Mouse (Mus musculus): ENCODE measurements around the gene Sh3bp1.
A peak's percentile ranks its signal among the peaks of the same experiment; 100 is the strongest.

Sh3bp1 gene

DNA sequence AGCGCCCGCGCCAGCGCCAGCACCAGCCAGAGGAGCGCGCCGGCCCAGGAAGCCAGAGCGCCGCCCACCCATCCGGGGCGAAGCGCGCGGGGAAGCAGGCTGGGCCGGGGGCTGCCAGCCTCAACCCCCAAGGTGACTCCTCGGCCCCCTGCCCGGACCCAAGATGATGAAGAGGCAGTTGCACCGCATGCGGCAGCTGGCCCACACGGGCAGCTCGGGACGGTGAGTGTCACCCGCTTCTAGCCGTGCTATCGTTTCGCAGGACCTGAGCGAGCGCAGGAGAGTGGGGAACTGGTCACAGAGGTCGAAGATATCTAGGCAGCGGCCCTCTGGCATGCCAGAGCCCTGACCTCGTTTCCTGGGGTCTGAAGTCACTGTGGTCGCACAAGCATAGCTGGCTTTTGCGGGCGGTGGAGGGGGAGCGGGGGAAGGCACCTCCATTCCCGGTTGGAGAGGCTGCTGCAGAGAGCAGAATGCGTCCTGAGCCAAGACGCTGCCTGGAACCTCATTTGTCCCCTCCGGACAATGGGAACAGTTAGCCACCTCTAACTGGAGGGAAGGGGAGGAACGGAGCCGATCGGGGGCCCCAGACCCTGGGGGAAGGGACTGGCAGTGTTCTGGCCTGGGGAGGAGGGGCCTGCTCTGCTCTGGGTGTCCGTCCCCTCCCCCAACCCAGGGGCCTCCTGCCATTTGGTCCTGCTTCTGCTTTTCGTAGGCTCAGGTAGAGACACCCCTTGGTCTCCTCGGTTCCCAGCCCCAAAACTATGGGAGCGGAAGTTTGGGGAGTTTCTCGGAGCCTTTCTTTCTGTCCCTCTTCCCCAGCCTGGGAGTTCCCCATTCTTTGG is at the start of gene Sh3bp1:
Gene Sh3bp1, plus strand, starts transcription at position 29 of the 845 bp plus-strand sequence.
- DNase-seq (ENCODE audit: low read depth, low spot score): peak; percentile 57

- DNase-seq (ENCODE audit: low read depth, low spot score): no peak
Observed at GRCm38 (mm10) chr15:78850059-78850824, 49.3 kb upstream of the Sh3bp1 start.

DNA sequence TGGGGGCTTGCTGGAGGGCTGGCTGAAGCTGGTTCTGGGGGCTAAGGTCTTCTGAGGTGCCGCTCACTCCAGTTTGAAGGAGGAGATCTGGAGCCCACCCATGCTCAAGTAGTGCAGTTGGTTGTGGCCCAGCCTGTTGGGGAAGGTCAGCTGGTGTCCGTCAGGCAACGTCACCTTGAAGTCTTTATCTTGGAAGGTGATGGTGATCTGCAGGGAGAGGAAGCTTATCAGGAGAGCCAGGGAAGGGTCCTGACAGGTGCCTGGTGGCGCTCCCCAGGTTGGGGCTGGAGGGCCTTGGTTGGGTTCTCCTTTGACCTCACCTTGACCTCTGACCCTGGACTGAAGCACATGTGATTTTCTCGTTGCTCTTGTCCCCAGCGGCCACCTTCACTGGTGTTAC is 48.6 kb upstream of the Sh3bp1 start:
- no peak for DNase-seq (ENCODE audit: low read depth, low spot score)

DNA sequence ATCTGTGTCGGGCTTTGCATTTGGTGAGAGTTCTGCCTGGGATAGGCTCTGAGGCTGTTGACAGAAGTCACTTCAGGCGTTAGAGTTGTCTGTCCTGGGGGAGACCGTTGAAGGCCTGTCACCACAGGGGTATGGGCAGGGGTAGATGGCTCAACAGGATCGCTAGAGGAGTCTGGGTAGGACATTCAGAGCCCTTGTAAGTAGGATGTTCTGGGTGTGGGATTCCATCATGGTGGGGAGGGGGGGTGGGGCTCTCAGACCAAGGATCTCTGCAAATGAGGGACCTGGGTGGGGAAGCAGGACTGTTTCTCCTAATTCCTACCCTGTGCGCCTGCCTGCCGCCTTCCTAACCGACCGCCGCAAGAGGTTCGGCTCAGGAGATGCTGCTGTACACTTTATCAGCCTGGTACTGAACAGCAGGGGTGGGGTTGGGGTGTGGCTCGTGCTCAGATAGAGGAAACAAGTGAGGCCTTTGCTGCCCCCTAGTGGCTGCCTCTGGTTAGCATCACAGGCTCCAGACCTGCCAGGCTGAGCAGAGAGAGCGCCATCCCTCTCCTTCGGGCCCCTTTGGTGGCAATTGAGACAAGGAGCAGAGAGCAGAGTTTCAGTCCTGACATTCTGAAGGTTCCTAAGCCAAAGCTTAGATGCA is 47.9 kb upstream of the Sh3bp1 start:
- peak; percentile 92 for DNase-seq (ENCODE audit: low read depth, low spot score)

DNA sequence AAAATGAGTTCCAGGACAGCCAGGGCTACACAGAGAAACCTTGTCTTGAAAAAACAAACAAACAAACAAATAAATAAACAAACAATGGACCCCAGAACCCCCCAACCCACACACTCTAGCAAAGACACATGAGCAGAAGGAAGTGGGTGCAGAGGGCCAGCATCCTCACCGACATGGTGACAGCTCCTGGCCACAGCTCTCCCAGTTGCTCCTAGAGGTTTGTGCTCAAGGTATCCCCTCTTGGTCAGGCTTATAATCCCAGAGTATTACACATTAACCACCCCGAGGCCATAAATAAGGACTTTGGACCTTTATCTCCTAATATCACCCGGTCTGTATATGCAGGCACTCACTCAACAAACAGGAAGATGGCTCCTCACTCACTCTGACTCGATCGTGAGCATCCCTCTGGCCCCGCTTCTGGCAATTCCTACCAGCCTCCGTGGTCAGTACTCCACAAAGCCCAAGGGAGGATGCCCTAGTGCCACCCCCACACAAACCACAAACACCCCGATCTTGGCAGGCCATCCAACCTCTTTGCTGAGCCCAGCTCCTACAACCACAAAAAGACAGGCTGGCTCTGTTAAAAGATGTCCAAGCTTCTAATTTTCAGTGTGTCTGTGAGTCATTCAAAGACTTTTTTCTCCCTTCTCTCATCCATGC is 44.1 kb upstream of the Sh3bp1 start, which contains the start of gene Lgals2:
Gene Lgals2, minus strand, starts transcription at position 227 of the 663 bp plus-strand sequence.
- DNase-seq (ENCODE audit: low read depth, low spot score): no peak

DNA sequence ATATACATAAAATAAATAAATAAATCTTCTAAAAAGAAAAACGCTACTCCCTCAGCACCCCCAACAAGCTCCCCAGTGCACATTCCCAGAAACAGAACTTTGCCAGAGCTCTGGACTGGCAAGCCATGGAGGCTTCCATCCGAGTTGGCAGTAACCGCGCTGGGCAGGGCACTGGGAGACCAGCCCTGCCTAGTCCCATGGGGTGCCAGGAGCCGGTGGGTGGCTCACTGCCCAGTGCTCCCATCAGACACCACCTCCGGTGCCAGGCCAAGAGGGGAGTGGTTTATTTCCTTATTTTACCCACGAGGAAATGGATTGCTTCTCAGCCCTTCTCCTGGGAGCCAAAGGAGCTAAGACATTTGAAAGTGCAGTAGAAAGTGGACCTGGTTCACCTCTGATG is 42.6 kb upstream of the Sh3bp1 start:
- DNase-seq (ENCODE audit: low read depth, low spot score): no peak

GRCm38 (mm10) chr15:78859311-78859710 is 40.3 kb upstream of the Sh3bp1 start:
- no peak for DNase-seq (ENCODE audit: low read depth, low spot score)

GRCm38 (mm10) chr15:78859714-78860113 is 39.9 kb upstream of the Sh3bp1 start:
- no peak for DNase-seq (ENCODE audit: low read depth, low spot score)

DNA sequence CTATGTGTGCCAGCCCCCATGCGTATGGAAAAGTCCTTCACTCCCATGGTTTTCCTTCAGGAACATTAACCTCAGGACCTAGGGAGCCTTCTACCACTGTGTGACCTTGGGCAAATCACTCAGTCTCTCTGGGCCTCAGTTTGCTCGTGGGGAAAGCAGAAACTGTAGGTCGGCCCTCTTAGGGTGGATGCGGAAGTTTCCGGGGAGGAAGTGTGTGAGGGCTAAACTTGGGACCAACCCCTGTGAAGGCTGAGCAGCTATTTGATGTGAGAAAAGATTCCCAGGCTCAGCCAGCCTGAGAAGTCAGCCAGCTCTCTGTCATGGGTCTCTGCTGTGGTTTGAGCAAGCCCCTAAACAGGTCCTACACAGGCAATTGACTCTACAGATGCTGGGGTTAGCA is 37.3 kb upstream of the Sh3bp1 start:
- DNase-seq (ENCODE audit: low read depth, low spot score): no peak

GRCm38 (mm10) chr15:78863154-78863553 is 36.4 kb upstream of the Sh3bp1 start:
- DNase-seq (ENCODE audit: low read depth, low spot score): no peak

DNA sequence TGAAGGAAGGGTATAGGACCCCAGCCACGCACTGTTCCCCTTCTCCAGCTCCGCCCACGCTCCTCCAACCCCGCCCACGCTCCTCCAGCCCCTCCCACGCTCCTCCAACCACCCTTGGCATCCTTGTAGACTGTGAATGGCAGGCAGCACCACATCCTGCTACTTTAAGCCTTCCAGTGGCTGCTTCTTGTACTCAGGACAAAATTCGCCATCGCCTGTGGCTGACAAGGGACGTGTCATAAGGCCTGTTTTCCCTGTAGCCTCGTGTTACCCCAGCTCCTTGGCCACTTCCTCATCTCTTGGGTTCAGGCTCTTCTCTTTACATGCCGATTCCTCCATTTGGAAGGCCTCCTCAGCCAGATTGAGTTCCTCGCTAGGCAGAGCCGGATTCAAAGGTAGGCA is 35.7 kb upstream of the Sh3bp1 start:
- peak; percentile 56 for DNase-seq (ENCODE audit: low read depth, low spot score)

DNA sequence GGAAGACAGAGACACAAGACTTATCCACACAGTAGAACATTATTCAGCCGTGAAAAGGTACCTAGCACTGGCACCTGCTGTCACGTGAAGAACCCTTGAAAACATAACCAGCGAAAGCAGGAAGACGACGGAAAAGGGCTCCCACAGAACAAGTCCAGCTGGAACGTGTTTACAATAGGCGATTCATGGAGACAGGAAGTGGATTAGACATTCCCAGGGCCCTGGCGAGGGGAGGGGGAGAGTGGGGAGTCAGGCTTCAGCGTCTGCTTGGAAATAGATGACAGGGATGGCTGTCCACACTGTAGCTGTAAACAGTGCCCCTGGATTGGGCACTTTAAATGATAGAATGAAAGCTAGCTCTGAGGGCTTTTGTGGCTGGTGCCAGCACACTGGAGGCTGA is 31.2 kb upstream of the Sh3bp1 start:
- peak; percentile 47 for DNase-seq (ENCODE audit: low read depth, low spot score)

- DNase-seq (ENCODE audit: low read depth, low spot score): no peak
Observed at GRCm38 (mm10) chr15:78868826-78869233, 30.7 kb upstream of the Sh3bp1 start.

DNA sequence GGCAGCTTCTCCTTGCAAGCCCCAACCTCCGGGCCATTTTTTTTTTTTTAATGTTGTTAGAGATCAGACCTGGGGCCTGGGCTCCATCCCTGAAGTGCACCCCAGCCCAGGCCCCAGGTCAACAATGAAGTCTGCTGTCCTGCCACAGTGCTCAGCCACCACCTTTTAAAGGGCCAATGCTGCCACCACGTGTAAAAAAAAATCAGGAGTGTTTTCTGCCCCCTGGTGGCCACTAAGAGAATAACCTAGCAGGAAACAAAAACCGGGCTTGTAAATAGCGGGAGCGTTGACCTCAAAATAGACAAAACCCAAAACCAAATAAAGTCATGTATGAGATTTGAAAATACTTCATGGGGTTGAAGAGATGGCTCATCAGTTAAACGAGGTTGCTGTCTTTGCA is 29.8 kb upstream of the Sh3bp1 start:
- DNase-seq (ENCODE audit: low read depth, low spot score): peak; percentile 81

- no peak for DNase-seq (ENCODE audit: low read depth, low spot score)
Observed at GRCm38 (mm10) chr15:78872021-78872608, 27.5 kb upstream of the Sh3bp1 start.

DNA sequence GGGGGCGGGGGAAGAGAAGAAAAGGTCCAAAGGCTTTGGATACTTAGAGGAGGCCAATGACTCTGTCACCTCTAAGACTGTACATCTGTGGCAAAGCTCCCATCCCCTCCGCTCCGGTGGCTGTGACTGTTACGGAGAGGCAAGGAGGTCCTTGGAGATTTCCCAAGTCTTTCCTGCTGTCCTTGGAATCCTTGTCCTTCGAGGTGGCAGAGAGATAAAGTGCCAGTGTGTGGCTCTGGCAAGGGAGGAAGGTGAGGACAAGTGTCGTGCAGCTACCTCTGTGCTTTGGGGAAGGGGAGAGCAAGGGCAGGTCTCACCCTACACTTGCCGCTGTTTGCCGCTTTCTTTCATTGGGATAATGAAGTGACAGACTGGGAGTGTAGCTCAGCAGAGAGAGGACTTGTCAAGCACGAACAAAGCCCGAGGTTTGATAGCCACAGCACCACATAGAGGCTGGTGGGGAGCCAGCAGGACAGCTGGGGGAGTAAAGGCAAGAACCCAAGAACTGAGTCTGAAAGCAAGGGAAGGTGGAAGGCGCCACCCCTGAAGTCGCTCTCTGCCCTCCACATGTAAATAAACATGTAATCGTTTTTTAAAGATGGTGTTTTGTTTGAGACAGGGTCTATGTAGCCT is 25.6 kb upstream of the Sh3bp1 start:
- peak; percentile 66 for DNase-seq (ENCODE audit: low read depth, low spot score)

GRCm38 (mm10) chr15:78874989-78875388 is 24.6 kb upstream of the Sh3bp1 start:
- DNase-seq (ENCODE audit: low read depth, low spot score): no peak

DNA sequence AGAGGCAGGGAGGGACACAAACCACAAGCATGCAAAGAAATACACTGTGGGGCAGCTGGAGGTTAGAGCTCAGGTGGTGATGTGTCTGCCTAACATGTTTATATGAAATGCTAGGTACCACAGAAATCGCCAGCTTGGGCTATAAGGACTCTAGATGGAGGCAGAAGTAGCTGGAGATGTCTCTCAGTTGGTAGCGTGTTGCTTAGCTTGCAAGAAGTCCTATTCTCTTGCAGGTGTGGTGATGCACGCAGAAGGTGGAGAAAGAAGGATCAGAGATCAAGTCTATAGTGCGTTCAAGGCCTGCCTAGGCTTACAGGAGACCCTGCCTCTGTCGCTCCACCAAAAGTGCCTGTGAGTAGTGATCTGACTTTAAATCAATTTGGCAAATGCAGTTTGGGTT is 24.0 kb upstream of the Sh3bp1 start:
- DNase-seq (ENCODE audit: low read depth, low spot score): no peak

DNA sequence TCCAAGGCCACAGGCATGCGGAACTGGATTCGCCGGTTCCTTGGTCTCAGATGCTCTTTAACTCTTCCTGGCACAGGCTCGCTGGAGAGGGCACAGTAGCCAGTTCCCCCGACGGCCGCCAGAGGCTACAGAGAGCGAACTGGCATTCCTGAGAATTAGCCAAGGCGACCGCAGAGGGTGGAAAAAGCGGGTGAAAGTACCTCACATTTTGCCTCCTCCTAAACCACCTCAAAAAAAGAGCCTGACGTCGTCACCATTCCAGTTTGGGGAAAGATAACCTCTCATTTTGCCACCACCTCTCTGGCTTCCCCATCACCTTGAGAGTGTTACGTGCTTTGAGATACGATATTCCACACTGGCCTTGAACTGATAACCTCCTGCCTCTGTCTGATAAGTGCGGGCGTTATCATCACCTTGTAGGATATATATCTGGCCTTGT is 23.3 kb upstream of the Sh3bp1 start:
- DNase-seq (ENCODE audit: low read depth, low spot score): peak; percentile 86

DNA sequence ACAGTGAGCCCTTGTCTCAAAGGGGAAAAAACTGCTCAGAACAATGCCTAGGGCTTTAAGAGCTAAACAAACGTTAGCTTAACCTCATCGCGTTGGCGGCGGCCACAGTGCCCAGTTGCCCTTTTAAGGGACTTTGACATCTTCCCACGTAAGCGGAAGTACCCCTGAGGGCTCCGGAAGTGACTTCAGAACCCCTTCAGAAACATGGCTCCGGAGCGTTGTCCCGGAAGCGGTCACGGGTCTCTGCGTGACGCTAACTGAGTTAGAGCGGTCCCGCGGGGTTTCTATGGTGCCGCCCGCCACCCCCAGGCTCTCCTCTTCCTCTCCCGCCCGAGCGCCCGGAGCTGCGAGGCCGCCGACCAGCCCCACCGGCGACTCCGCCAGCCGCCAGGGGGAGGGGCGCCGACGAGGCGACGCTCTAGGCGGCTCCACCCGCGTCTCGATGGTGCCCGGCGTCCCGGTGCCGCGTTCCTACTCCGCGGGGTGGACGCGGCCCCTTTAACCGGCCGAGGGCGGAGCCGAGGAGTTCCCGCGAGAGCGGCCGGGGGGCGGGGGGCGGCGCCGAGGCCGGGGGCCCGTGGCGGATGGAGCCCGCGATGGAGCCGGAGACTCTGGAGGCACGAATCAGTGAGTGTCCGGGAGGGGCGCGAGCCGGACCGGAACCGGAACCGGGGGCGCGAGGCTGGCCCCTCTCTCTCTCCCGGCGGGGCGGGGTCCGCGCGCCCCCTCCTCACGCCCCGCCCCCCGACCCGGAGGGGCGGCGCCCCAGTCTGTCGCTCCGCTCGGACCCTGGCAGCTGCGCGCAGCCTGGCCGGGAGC is 22.4 kb upstream of the Sh3bp1 start, which contains the start of gene Gga1:
Gene Gga1, plus strand, starts transcription at position 200 of the 819 bp plus-strand sequence.
- DNase-seq (ENCODE audit: low read depth, low spot score): peak; percentile 96
